Mouse (Mus musculus): ENCODE data around the gene Gm5868. TPM values are rescaled to one million over a fixed set of nuclear protein-coding genes. Genes with fewer than 3 reads are reported as not detected.
A peak's percentile ranks its signal among the peaks of the same experiment; 100 is the strongest.
"Not testable (repeated sequence)": the region's sequence is repeated elsewhere in the genome, so short reads cannot be mapped to it uniquely, and the experiment has no call there.

The Gm5868 gene
- polyA plus RNA-seq, 1 experiment from 2014 or later, result 1.5 TPM

GRCm38 (mm10) chr5:72579599-72579998, 7.8 kb downstream of the Gm5868 start:
- H3K27ac ChIP-seq; H3K4me3 ChIP-seq; DNase-seq (ENCODE audit: extremely low spot score, low spot score); H3K36me3 ChIP-seq (replicated peaks); H3K9me3 ChIP-seq: not testable (repeated sequence)
- Histone ChIP-seq H3K27me3 (ENCODE audit: poor library complexity, severe bottlenecking) (peaks cover 56% of the 10 kb centered on the region), H3K4me1 (peaks cover 14% of the 10 kb centered on the region)
- WGBS, result 72% methylated on average over 10 of the region's 10 CpGs

GRCm38 (mm10) chr5:72565621-72566020, 21.7 kb downstream of the Gm5868 start:
- no peaks in the 10 kb centered on the region for H3K27me3 ChIP-seq (ENCODE audit: poor library complexity, severe bottlenecking)
- H3K4me3 ChIP-seq, result no peak overlapping the region
- H3K36me3 ChIP-seq (replicated peaks), result no peaks in the 10 kb centered on the region
- WGBS, result 87% methylated on average over 5 of the region's 5 CpGs
- no peaks in the 10 kb centered on the region for H3K4me1 ChIP-seq
- DNase-seq (ENCODE audit: extremely low spot score, low spot score), result no peak
- no peak overlapping the region for H3K27ac ChIP-seq
- peaks cover 15% of the 10 kb centered on the region for H3K9me3 ChIP-seq

GRCm38 (mm10) chr5:72563183-72563582, 24.2 kb downstream of the Gm5868 start:
- WGBS, result 95% methylated on average over 2 of the region's 2 CpGs
- not testable (repeated sequence) for H3K9me3 ChIP-seq; H3K36me3 ChIP-seq (replicated peaks); H3K27ac ChIP-seq; H3K4me3 ChIP-seq; DNase-seq (ENCODE audit: extremely low spot score, low spot score); H3K27me3 ChIP-seq (ENCODE audit: poor library complexity, severe bottlenecking)
- peaks cover 11% of the 10 kb centered on the region for H3K4me1 ChIP-seq

- H3K4me1 ChIP-seq, result peaks cover 18% of the 10 kb centered on the region
- H3K36me3 ChIP-seq (replicated peaks), result peaks cover 1% of the 10 kb centered on the region
- DNase-seq (ENCODE audit: extremely low spot score, low spot score), result no peak
- no peak overlapping the region for H3K27ac ChIP-seq
- 80% methylated on average over 3 of the region's 3 CpGs for WGBS
- no peak overlapping the region for H3K4me3 ChIP-seq
- H3K27me3 ChIP-seq (ENCODE audit: poor library complexity, severe bottlenecking), result no peaks in the 10 kb centered on the region
- H3K9me3 ChIP-seq, result no peaks in the 10 kb centered on the region
These were observed 26.2 kb downstream of the Gm5868 start for GRCm38 (mm10) chr5:72560976-72561628.

DNA sequence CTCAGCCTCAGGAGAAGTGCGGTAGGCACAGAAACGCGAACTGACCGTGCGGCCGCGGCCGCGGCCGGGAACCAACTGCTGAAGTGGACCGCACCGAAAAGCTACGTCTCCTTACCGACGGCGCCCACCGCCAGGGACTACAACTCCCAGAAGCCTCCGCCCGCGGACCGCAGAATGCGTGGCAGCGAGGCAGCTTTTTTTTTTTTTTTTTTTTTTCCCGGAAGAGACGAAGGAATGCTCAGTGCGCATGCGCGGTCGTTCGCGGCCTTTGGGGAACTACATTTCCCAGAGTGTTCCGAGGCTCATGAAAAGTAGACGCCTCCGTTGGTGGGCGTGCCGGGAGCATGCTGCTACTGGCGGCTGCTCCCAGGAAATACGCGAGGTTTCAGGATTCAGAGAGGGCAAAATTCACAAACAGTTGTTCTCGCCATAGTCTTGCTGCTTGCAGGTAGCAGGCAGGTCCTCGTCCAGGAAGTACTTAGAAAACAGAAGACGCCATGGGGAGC, 27.8 kb downstream of the Gm5868 start, which contains the start of gene Nfxl1:
Nfxl1 (minus strand) TSS at position 141 of the 506 bp plus-strand sequence.
- Histone ChIP-seq H3K27ac (peak within 1 kb of the TSS; percentile 94), H3K36me3 (replicated peaks) (peaks cover 16% of the 10 kb centered on the region), H3K9me3 (no peaks in the 10 kb centered on the region), H3K4me3 (peak within 1 kb of the TSS; percentile 96), H3K27me3 (ENCODE audit: poor library complexity, severe bottlenecking) (no peaks in the 10 kb centered on the region), H3K4me1 (peaks cover 18% of the 10 kb centered on the region)
- WGBS, result 0% methylated on average over 42 of the region's 42 CpGs
- peak; percentile 96 for DNase-seq (ENCODE audit: extremely low spot score, low spot score)

DNA sequence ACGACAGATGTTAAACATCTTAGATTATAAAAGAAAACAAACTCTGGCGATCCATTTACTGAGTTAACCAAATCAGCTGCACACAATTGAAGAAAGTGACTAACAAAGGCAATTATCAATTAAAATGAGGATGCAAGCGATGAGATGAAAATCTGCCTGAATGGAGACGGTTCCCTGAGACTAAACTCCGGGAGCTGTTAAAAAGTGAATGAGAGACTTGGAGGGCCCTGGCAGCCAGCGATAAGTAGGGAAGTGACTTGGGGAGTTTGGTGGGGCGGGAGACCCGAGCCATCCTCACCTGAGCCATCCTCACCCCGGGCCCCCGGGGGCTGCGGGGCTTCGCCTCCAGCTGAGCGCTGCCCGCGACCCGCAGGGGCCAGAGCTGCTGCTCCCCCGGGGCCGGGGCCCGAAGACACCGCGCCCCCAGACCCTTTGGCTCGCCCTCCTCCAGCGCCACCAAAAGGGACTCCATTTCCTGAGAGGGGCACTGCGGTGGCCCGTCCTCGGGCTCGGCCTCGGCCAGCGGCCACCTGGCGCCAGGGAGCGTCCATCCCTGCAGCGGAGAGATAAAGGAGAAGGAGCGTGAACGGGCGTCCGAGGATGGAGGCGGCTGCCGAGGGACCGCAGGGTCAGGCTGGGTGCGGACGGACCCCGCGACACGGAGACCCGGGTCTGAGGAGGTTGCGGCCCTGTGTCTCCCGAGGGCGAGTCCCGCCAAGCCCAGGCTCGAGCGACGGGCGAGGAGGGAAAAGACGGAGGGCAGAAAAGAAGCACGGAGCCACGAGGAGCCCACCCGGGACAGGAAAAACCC, 28.4 kb downstream of the Gm5868 start:
- Histone ChIP-seq H3K27me3 (ENCODE audit: poor library complexity, severe bottlenecking) (no peaks in the 10 kb centered on the region), H3K9me3 (no peaks in the 10 kb centered on the region), H3K4me1 (peaks cover 18% of the 10 kb centered on the region), H3K36me3 (replicated peaks) (peaks cover 23% of the 10 kb centered on the region), H3K27ac (peak overlapping the region; percentile 94), H3K4me3 (peak overlapping the region; percentile 96)
- under 1% methylated on average over 57 of the region's 57 CpGs for WGBS
- DNase-seq (ENCODE audit: extremely low spot score, low spot score), result no peak

DNA sequence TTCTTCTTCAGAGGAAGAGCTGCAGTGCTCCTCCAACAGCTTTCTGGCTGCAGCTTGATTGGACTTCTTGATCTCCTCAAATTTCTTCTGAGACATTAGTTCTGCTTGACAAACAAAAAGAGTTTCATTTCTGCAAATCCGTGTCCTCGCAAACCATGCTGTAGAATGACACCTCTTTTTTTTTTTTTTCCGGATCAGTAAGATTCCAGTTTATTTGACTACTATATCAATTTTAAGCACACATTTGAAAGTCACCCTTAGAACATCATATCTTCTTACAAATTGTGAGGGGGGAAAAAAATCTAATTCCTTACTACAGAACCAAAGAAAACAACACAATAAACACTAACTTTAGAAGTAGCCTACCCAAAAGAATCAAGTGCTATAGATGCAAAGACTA, 31.1 kb downstream of the Gm5868 start:
- Histone ChIP-seq H3K27ac (no peak overlapping the region), H3K36me3 (replicated peaks) (peaks cover 47% of the 10 kb centered on the region), H3K4me3 (no peak overlapping the region), H3K9me3 (no peaks in the 10 kb centered on the region), H3K4me1 (peaks cover 18% of the 10 kb centered on the region), H3K27me3 (ENCODE audit: poor library complexity, severe bottlenecking) (no peaks in the 10 kb centered on the region)
- WGBS, result 83% methylated on average over 3 of the region's 3 CpGs
- DNase-seq (ENCODE audit: extremely low spot score, low spot score), result no peak

DNA sequence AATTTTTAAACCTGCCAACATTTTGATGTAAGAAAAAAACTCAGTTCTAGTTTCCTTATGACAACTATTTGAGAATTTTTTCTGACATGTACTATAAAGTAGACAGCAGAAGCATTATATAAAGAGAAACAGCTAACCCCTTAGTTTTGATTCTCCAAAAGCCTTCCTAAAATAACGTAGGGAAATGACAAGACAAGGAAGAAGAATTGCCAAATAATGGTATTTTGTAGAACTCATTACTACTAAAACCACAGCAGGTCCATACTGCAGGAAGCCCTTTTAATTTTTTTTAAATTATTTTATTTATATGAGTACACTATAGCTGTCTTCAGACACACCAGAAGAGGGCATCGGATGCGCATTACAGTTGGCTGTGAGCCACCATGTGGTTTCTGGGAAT, 36.1 kb downstream of the Gm5868 start:
- no peaks in the 10 kb centered on the region for H3K4me1 ChIP-seq
- peaks cover 75% of the 10 kb centered on the region for H3K36me3 ChIP-seq (replicated peaks)
- H3K27me3 ChIP-seq (ENCODE audit: poor library complexity, severe bottlenecking), result no peaks in the 10 kb centered on the region
- no peak for DNase-seq (ENCODE audit: extremely low spot score, low spot score)
- no peaks in the 10 kb centered on the region for H3K9me3 ChIP-seq
- WGBS, result 96% methylated on average over 3 of the region's 3 CpGs
- no peak overlapping the region for H3K27ac ChIP-seq
- H3K4me3 ChIP-seq, result no peak overlapping the region

Other genes with a start within 250 kb of the Gm5868 start
- 1.0 and 1.3 TPM in 2 replicates for gene Corin, start 83.1 kb downstream of the Gm5868 start, polyA plus RNA-seq (2016; fragmentation: Nextera tagmentation; extraction: Ambion mirVana)
- gene Nfxl1, start 27.9 kb downstream of the Gm5868 start, polyA plus RNA-seq (2016; fragmentation: Nextera tagmentation; extraction: Ambion mirVana), result 16.6 and 18.7 TPM in 2 replicates
- not detected in 2 replicates for gene Zar1, start 6.3 kb downstream of the Gm5868 start, polyA plus RNA-seq (2016; fragmentation: Nextera tagmentation; extraction: Ambion mirVana)
- not detected in 2 replicates for gene Cnga1, start 56.7 kb upstream of the Gm5868 start, polyA plus RNA-seq (2016; fragmentation: Nextera tagmentation; extraction: Ambion mirVana)
- gene Nipal1, start 60.2 kb upstream of the Gm5868 start, polyA plus RNA-seq (2016; fragmentation: Nextera tagmentation; extraction: Ambion mirVana), result 0.16 and 0.33 TPM in 2 replicates
- not detected in 2 replicates for gene Txk, start 165.2 kb upstream of the Gm5868 start, polyA plus RNA-seq (2016; fragmentation: Nextera tagmentation; extraction: Ambion mirVana)

All from forebrain, embryonic 10.5 days (tissue).